Mouse (Mus musculus) central nervous system, embryonic 11.5 days (tissue): ENCODE results near the gene Cntrl. TPM values are rescaled to one million over a fixed set of nuclear protein-coding genes. Genes with fewer than 3 reads are reported as not detected.

Source experiments
- polyA plus RNA-seq: library from polyadenylated mRNA; depleted of rRNA; stranded (reverse); fragments of >200 nt; gene quantifications from 2 replicates; pipeline ENCODE4 v1.2.3, GENCODE M21; 2012; rRNA removed

The Cntrl gene
- polyA plus RNA-seq, result 48.1 and 48.4 TPM in 2 replicates

DNA sequence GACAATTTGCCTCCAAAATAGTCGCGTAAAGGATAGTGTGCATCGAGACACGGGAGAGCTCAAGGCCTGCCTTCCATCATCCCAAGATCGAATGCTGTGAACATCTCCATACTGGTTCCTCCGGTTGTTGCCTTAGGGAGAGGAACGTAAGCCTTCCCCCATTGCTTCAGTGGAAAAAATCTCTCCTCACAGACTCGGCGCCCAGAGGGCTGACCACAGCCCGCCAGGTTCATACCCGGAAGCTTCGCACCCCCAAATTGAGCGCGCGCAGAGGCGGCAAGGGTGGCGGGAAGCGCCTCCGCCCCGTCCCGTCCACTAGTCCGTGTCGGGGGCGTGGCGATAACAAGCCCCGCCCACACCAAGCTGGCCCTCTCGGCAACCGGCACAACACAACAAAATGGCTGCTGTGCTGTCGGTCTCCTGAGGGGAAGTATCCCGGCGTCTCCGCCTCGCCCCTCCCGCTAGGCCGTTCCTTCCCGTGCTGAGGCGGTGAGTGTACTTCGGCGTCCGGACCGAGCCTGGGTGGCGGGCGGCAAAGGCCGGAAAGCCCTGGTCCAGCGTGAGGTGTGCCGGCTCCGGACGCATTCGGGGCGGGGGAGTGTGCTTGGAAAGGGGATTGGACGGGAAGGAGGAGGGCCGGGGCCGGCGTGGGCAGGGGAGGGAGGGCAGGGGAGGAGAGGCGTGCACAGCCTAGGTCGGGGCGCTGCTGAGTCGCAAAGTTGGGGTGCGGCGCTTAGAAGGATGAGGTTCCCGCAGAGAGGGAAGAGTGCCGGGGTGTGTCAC is at the start of gene Cntrl:
TSS of gene Cntrl (plus strand) at position 352 of the 783 bp plus-strand sequence.

DNA sequence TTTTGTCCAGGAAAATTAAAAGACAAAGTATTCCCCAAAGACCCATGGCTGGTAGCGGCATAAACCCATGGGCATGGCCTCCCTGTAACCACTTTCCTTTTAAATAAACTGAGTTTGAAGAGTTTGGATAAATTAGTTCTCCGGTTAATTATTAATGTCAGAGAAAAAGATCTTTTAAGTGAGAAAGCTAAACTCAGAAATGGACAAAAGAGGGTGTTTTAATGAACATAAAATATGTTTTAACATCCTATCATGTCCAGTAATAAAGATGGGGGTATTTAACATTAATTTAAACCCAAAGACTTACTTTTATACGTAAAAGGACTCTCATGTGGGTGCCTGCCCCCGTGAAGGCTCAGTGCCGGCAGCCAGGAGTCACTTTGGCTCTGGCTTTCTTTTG is 48.0 kb upstream of the Cntrl start, which contains the start of gene Hc:
TSS of gene Hc (minus strand) at position 101 of the 400 bp plus-strand sequence.

DNA sequence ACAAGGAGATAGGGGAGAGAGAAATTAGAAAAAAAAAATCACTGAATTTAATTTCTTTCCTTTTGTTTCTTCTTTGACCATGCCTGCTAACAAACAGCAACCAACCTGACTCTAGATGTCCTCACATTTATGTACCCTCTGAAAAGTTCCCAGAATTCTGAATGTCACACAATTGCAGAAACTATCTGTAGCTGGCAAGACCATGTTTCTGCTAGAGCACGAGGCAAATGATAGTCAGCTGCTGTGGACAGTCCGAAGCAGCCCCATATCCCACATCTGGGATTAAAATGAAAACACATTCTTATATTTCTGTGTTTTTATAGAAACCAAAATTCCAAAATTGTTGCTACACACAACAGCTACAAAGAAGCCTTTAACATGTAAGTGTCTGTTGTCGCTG is 7.8 kb upstream of the Cntrl start, which contains the start of gene AI182371:
TSS of gene AI182371 (minus strand) at position 101 of the 400 bp plus-strand sequence.

DNA sequence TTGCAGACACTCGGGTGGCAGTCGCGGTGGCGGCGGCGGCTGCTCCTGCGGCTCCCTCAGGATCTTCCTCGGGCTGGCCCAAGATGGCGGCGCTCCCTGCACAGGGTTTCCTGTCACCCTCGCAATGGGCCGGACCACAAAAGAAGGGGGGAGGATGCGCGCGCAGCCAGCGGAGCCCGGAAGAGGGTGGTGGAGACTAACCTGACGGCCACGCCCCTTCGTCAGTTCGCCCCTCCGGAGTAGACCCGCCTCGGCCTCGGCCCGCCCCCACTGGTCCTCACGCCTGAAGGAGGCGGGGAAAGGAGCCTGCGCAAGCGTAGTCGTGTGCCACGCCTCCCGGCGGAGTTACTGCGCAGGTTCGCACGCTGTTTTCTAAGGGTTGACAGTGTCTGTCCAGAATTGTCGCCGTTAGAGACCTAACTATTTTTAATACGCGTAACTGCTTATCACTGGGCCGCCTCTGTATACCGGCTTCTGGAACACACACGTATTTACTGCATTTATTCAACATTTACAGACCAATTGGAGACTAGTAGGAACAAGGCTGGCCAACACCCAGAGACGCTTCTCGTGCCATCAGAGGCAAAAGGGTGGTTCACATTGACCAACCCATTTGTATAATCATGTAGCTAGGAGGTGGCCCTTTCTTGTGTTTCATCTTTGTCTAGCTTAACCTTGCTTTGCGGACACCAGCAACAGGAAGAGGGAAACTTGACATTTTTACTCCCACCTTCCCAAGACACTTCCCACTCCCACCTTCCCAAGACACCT is 91.8 kb downstream of the Cntrl start, which contains the start of gene Rab14:
TSS of gene Rab14 (minus strand) at position 223 of the 771 bp plus-strand sequence.

Other genes starting within 250 kb of the Cntrl start
- 0.14 and 0.22 TPM in 2 replicates for gene Cutal, start 235.1 kb upstream of the Cntrl start, polyA plus RNA-seq
- gene Psmd5, start 234.5 kb upstream of the Cntrl start, polyA plus RNA-seq, result 26.8 and 68.7 TPM in 2 replicates
- 3.1 and 3.4 TPM in 2 replicates for gene Phf19, start 195.5 kb upstream of the Cntrl start, polyA plus RNA-seq
- gene Traf1, start 147.7 kb upstream of the Cntrl start, polyA plus RNA-seq, result 0.60 and 0.83 TPM in 2 replicates
- 0.84 and 1.7 TPM in 2 replicates for gene Hc, start 48.1 kb upstream of the Cntrl start, polyA plus RNA-seq
- 1.4 and 1.7 TPM in 2 replicates for gene AI182371, start 7.9 kb upstream of the Cntrl start, polyA plus RNA-seq
- gene Rab14, start 91.6 kb downstream of the Cntrl start, polyA plus RNA-seq, result 138 and 145 TPM in 2 replicates
- 30.4 and 38.4 TPM in 2 replicates for gene Gsn, start 146.9 kb downstream of the Cntrl start, polyA plus RNA-seq
- gene Stom, start 227.5 kb downstream of the Cntrl start, polyA plus RNA-seq, result 11.2 and 15.1 TPM in 2 replicates